Mouse (Mus musculus): ENCODE measurements at regions not wholly inside any gene's neighbourhood (a gene's known extent, or its start where the extent isn't known, plus 50 kb on each side); places are given as distances from the start of the nearest gene placed in this dataset.

DNA sequence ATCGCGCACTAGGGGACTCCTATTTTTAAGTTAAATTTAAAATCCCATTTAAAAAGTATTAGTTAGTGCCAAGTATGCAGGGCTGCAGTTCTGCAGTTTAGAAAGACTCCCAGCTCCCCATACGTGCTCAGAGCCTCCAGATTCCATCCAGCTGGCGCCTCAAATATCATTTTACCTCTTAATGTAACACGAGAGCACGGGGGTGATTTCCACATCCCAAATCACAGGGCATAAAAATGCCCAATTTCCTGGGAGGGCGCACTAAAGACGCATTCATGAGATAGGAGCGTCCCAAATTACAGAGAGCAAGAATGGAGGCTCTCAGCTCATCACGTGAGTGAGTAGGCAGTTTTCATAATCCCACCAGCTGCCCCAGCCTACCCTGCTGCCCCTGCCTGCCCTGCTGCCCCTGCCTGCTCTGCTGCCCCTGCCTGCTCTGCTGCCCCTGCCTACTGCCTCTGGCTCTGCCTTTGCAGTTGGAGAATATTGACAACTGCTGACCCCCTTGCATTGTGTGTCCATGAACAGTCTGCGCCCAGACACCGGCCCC, 414.1 kb downstream of the Ajap1 start:
- Histone ChIP-seq H3K36me3 (ENCODE audit: control insufficient read depth, insufficient read depth) (no peaks in the 10 kb centered on the region), H3K9me3 (replicated peaks; ENCODE audit: control insufficient read depth, low read length) (no peaks in the 10 kb centered on the region; the same call in 1 of the 2 replicates), H3K27ac (ENCODE audit: low read length) (no peak overlapping the region), H3K4me2 (ENCODE audit: low read depth, low read length) (no peak overlapping the region), H3K4me3 (ENCODE audit: low read depth, low read length) (no peak overlapping the region), H3K27me3 (ENCODE audit: control insufficient read depth, insufficient read depth, low read depth, low read length) (no peaks in the 10 kb centered on the region), H3K4me1 (ENCODE audit: control insufficient read depth, low read depth, low read length) (no peaks in the 10 kb centered on the region), H3K9ac (ENCODE audit: low read depth, low read length) (no peak overlapping the region)
- 64% methylated on average over 12 of the region's 12 CpGs for WGBS (ENCODE audit: insufficient replicate concordance)
- no peak for ATAC-seq (ENCODE audit: low read depth)

DNA sequence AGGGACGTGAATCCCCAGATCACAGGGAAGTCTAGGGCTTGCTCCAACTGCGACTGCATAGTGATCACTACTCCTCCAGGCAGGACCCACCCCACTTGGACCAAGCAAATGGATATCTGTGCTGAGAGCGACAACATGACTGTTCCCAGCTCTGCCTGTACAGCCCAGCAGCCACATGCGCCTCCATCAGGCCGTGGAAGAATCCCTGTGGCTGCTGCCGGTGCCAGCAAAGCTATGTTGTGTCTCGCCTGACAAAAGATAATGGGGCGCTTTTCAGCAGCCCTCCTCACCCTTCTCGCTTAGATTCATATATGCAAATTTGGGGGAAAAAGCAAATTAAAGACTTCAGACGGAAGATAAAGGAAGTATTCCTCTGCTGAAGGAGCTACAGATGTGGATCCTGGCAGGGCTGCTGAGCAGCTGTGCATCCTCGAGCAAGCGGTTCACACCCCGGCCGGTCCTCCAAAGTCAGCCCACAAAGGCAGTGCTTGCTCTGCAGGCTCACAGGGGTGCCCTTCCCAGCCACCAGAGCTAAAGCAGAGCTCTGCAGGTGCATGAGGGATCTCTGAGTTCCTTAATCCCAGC, 418.5 kb downstream of the Ajap1 start:
- ATAC-seq (ENCODE audit: low read depth): no peak
- Histone ChIP-seq H3K9me3 (replicated peaks; ENCODE audit: control insufficient read depth, low read length) (no peaks in the 10 kb centered on the region; the same call in none of the 2 replicates), H3K27me3 (ENCODE audit: control insufficient read depth, insufficient read depth, low read depth, low read length) (no peaks in the 10 kb centered on the region), H3K4me1 (ENCODE audit: control insufficient read depth, low read depth, low read length) (no peaks in the 10 kb centered on the region), H3K4me3 (ENCODE audit: low read depth, low read length) (no peak overlapping the region), H3K9ac (ENCODE audit: low read depth, low read length) (no peak overlapping the region), H3K36me3 (ENCODE audit: control insufficient read depth, insufficient read depth) (no peaks in the 10 kb centered on the region), H3K27ac (ENCODE audit: low read length) (no peak overlapping the region), H3K4me2 (ENCODE audit: low read depth, low read length) (no peak overlapping the region)
- WGBS (ENCODE audit: insufficient replicate concordance): 62% methylated on average over 14 of the region's 14 CpGs

DNA sequence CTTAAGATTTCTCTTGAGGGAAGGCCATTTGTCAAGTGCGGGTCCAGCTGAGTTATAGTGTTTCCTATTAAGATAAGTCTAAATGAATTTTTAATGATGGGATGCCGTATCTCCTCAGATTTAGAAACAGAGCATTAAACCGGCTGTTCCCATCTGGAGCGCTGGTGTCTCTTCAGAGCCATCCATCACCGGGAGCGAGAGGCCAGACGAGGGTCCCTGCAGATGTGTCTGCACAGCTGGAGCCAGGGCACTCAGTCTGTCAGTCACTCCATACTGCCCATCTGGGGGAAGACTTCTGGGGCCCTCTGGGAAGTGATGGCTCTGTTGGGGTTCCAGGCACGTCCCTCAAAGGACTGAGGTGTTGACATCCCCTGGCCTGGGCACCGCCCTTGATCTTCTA, 419.2 kb downstream of the Ajap1 start:
- H3K27me3 ChIP-seq (ENCODE audit: control insufficient read depth, insufficient read depth, low read depth, low read length): no peaks in the 10 kb centered on the region
- 66% methylated on average over 9 of the region's 9 CpGs for WGBS (ENCODE audit: insufficient replicate concordance)
- H3K9ac ChIP-seq (ENCODE audit: low read depth, low read length): no peak overlapping the region
- no peak overlapping the region for H3K4me2 ChIP-seq (ENCODE audit: low read depth, low read length)
- no peaks in the 10 kb centered on the region; the same call in none of the 2 replicates for H3K9me3 ChIP-seq (replicated peaks; ENCODE audit: control insufficient read depth, low read length)
- H3K36me3 ChIP-seq (ENCODE audit: control insufficient read depth, insufficient read depth): no peaks in the 10 kb centered on the region
- H3K4me1 ChIP-seq (ENCODE audit: control insufficient read depth, low read depth, low read length): no peaks in the 10 kb centered on the region
- H3K27ac ChIP-seq (ENCODE audit: low read length): no peak overlapping the region
- H3K4me3 ChIP-seq (ENCODE audit: low read depth, low read length): no peak overlapping the region
- no peak for ATAC-seq (ENCODE audit: low read depth)

DNA sequence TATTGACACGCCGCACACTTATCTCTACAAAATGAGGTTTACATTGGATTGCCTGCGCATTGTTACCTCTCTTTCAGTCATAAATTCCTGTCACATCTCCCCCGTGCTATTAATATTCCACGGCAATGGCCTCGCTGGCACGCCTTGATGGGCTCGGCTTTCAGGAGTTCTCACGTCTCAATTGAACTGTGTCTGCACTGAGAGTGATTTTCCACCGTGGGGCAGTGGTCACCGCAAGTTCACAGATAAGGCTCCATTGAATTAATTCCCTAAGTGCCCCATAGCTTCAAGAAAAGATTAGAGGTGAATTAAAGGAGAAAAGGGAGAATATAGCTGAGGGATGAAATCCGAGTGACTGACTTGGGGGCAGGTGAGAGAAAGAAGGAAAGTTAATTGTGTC, 424.5 kb downstream of the Ajap1 start:
- Histone ChIP-seq H3K9me3 (replicated peaks; ENCODE audit: control insufficient read depth, low read length) (no peaks in the 10 kb centered on the region; the same call in none of the 2 replicates), H3K27ac (ENCODE audit: low read length) (no peak overlapping the region), H3K9ac (ENCODE audit: low read depth, low read length) (no peak overlapping the region), H3K36me3 (ENCODE audit: control insufficient read depth, insufficient read depth) (no peaks in the 10 kb centered on the region), H3K4me2 (ENCODE audit: low read depth, low read length) (no peak overlapping the region), H3K4me3 (ENCODE audit: low read depth, low read length) (no peak overlapping the region), H3K4me1 (ENCODE audit: control insufficient read depth, low read depth, low read length) (no peaks in the 10 kb centered on the region), H3K27me3 (ENCODE audit: control insufficient read depth, insufficient read depth, low read depth, low read length) (no peaks in the 10 kb centered on the region)
- WGBS (ENCODE audit: insufficient replicate concordance): 73% methylated on average over 12 of the region's 12 CpGs
- ATAC-seq (ENCODE audit: low read depth): no peak

DNA sequence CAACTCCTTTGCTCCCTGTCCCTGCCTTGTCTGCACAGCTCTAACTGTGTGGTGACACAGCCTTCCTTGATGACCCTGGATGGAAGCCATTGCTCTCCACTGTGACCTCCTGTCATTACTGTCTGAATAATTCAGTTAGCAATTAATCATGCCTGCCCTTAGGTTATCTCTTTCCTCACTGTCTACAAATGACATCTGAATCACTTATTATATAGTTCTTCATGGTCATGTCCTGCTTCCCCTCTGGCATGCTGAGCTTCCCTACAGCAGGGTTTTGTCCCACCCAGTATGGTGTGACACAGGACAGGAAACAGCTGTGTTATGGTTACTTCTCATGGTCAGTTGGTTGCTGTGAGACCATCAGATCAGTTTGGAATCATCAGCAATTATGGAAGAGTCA, 458.9 kb downstream of the Ajap1 start:
- Histone ChIP-seq H3K27me3 (ENCODE audit: control insufficient read depth, insufficient read depth, low read depth, low read length) (no peaks in the 10 kb centered on the region), H3K4me1 (ENCODE audit: control insufficient read depth, low read depth, low read length) (no peaks in the 10 kb centered on the region), H3K9ac (ENCODE audit: low read depth, low read length) (no peak overlapping the region), H3K9me3 (replicated peaks; ENCODE audit: control insufficient read depth, low read length) (no peaks in the 10 kb centered on the region; the same call in 1 of the 2 replicates), H3K36me3 (ENCODE audit: control insufficient read depth, insufficient read depth) (no peaks in the 10 kb centered on the region), H3K4me3 (ENCODE audit: low read depth, low read length) (no peak overlapping the region), H3K4me2 (ENCODE audit: low read depth, low read length) (no peak overlapping the region), H3K27ac (ENCODE audit: low read length) (no peak overlapping the region)
- ATAC-seq (ENCODE audit: low read depth): no peak

DNA sequence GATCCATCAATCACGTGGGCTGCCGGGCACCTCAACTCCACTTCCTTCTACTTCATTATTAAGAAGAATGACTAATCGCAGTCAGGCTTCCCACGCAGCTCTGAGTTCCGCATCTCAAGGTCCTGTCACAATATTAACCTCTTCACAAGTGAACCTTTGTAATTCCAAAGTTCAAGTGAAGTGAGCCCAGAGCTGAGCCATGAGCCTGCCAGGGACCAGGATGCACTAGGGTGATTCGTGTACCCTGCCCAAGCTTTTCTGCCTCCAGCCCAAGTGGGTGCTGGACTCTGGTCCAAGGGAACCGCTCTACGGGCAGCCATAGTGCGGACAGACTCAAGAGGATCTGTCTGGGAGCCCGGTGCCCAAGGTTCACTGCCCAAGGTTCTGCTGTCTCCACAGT, 463.4 kb downstream of the Ajap1 start:
- 58% methylated on average over 10 of the region's 10 CpGs for WGBS (ENCODE audit: insufficient replicate concordance)
- no peak overlapping the region for H3K4me2 ChIP-seq (ENCODE audit: low read depth, low read length)
- no peak overlapping the region for H3K27ac ChIP-seq (ENCODE audit: low read length)
- no peak overlapping the region for H3K9ac ChIP-seq (ENCODE audit: low read depth, low read length)
- H3K4me1 ChIP-seq (ENCODE audit: control insufficient read depth, low read depth, low read length): no peaks in the 10 kb centered on the region
- H3K4me3 ChIP-seq (ENCODE audit: low read depth, low read length): no peak overlapping the region
- no peaks in the 10 kb centered on the region for H3K9me3 ChIP-seq (replicated peaks; ENCODE audit: control insufficient read depth, low read length)
- no peaks in the 10 kb centered on the region for H3K36me3 ChIP-seq (ENCODE audit: control insufficient read depth, insufficient read depth)
- no peaks in the 10 kb centered on the region for H3K27me3 ChIP-seq (ENCODE audit: control insufficient read depth, insufficient read depth, low read depth, low read length)
- no peak for ATAC-seq (ENCODE audit: low read depth)

DNA sequence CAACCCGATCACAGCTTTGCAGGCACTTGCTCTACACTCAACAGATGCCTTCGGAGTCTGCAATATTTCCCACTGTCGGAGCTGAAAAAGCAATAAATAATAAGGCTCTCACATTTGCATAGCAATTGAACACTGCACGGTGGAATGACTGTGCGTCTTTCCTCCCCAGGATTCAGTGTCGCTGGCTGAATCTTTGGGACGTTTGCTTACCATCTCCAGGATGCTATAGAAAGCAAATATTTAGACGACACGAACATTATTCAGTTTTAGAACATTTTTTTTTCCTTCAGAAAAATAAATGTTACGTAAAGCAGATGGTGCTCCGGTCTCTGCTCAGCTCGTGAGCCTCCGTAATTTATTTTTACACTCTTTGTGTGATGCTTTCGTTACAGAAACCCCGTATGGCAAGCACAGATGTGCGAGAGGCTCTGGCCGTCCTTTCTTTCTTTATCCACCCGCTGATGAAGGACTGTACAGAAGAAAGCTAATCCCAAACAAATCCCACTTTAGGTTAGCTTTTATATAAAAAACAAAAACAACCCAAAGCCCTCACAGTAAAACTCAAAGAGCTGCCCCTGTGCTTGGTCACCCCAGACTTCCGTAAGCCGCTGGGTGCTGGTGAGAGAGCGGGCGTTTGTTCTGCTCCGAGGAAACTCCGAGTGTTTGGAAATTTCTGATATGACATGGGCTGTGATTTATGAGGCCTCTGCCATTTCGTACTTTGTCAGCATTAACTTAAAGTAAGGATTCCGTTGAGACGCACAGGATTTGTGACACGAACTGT, 464.3 kb downstream of the Ajap1 start:
- Histone ChIP-seq H3K36me3 (ENCODE audit: control insufficient read depth, insufficient read depth) (no peaks in the 10 kb centered on the region), H3K4me1 (ENCODE audit: control insufficient read depth, low read depth, low read length) (no peaks in the 10 kb centered on the region), H3K27me3 (ENCODE audit: control insufficient read depth, insufficient read depth, low read depth, low read length) (no peaks in the 10 kb centered on the region), H3K4me3 (ENCODE audit: low read depth, low read length) (no peak overlapping the region), H3K9ac (ENCODE audit: low read depth, low read length) (no peak overlapping the region), H3K9me3 (replicated peaks; ENCODE audit: control insufficient read depth, low read length) (no peaks in the 10 kb centered on the region), H3K27ac (ENCODE audit: low read length) (no peak overlapping the region), H3K4me2 (ENCODE audit: low read depth, low read length) (no peak overlapping the region)
- 74% methylated on average over 28 of the region's 28 CpGs for WGBS (ENCODE audit: insufficient replicate concordance)
- no peak for ATAC-seq (ENCODE audit: low read depth)

DNA sequence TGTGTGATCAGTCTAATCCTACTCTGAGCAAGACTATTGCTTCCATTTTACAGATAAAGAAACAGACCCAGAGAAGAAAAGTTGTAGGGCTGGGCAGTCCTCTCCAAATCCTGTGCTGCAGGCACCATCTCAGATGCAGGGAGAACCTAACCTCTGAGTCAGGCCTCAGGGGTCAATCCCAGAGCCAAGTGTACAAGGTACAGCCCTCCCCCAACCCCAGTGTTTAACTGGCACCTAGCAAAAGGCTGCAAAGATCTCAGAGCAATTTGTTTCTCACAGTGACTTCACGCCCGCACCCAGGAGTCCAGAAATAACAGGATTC, 464.8 kb downstream of the Ajap1 start:
- Histone ChIP-seq H3K27me3 (ENCODE audit: control insufficient read depth, insufficient read depth, low read depth, low read length) (no peaks in the 10 kb centered on the region), H3K4me1 (ENCODE audit: control insufficient read depth, low read depth, low read length) (no peaks in the 10 kb centered on the region), H3K4me3 (ENCODE audit: low read depth, low read length) (no peak overlapping the region), H3K36me3 (ENCODE audit: control insufficient read depth, insufficient read depth) (no peaks in the 10 kb centered on the region), H3K9me3 (replicated peaks; ENCODE audit: control insufficient read depth, low read length) (no peaks in the 10 kb centered on the region), H3K9ac (ENCODE audit: low read depth, low read length) (no peak overlapping the region), H3K4me2 (ENCODE audit: low read depth, low read length) (no peak overlapping the region), H3K27ac (ENCODE audit: low read length) (no peak overlapping the region)
- 74% methylated on average over 2 of the region's 2 CpGs for WGBS (ENCODE audit: insufficient replicate concordance)
- no peak for ATAC-seq (ENCODE audit: low read depth)

DNA sequence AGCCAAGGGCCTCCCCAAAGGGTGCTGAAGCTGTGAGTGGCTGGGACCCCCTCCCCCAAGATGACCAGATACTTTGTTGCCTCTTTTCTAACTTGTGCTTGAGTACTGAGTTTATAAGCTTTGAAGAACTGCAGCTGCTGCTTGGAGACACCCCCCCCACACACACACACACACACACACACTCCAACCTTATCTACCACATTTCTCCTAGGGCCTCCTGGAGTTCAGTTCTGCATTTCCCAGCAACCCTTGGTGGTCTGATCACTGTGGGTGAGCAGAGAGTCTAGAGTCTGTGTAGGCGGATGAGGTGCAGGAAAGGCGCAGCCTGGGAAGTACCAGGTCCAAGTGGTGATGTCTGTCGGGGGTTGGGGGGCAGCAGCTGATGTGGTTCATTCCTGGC, 479.3 kb downstream of the Ajap1 start:
- Histone ChIP-seq H3K9ac (ENCODE audit: low read depth, low read length) (no peak overlapping the region), H3K4me3 (ENCODE audit: low read depth, low read length) (no peak overlapping the region), H3K36me3 (ENCODE audit: control insufficient read depth, insufficient read depth) (no peaks in the 10 kb centered on the region), H3K27me3 (ENCODE audit: control insufficient read depth, insufficient read depth, low read depth, low read length) (no peaks in the 10 kb centered on the region), H3K4me1 (ENCODE audit: control insufficient read depth, low read depth, low read length) (no peaks in the 10 kb centered on the region), H3K9me3 (replicated peaks; ENCODE audit: control insufficient read depth, low read length) (no peaks in the 10 kb centered on the region; the same call in none of the 2 replicates), H3K4me2 (ENCODE audit: low read depth, low read length) (no peak overlapping the region), H3K27ac (ENCODE audit: low read length) (no peak overlapping the region)
- no peak for ATAC-seq (ENCODE audit: low read depth)
- WGBS (ENCODE audit: insufficient replicate concordance): 55% methylated on average over 3 of the region's 3 CpGs
